Mouse (Mus musculus): ENCODE results near the gene Gpatch8. TPM values are rescaled to one million over a fixed set of nuclear protein-coding genes. Genes with fewer than 3 reads are reported as not detected.
A peak's percentile ranks its signal among the peaks of the same experiment; 100 is the strongest.

Gene Gpatch8
- total RNA-seq, 2 experiments from 2014 or later: 24.7 to 25.7 TPM

- no peak for DNase-seq
- intact Hi-C loops (cut with DNase I): no loop called here
Measured at GRCm38 (mm10) chr11:102464901-102465300, 91.3 kb downstream of the Gpatch8 start.

GRCm38 (mm10) chr11:102461764-102462163, 94.4 kb downstream of the Gpatch8 start:
- no peak for DNase-seq
- intact Hi-C loops (cut with DNase I): no loop called here

GRCm38 (mm10) chr11:102460541-102460940, 95.7 kb downstream of the Gpatch8 start:
- intact Hi-C loops (cut with DNase I): no loop called here
- no peak for DNase-seq

GRCm38 (mm10) chr11:102455740-102456396, 100.3 kb downstream of the Gpatch8 start:
- DNase-seq: peak; percentile 74 to 77
- intact Hi-C loops (cut with DNase I): no loop called here

- DNase-seq: no peak
- intact Hi-C loops (cut with DNase I): no loop called here
Measured at GRCm38 (mm10) chr11:102453131-102453530, 103.1 kb downstream of the Gpatch8 start.

- intact Hi-C loops (cut with DNase I): no loop called here
Measured at GRCm38 (mm10) chr11:102449043-102450008, 106.9 kb downstream of the Gpatch8 start.

GRCm38 (mm10) chr11:102448327-102448726, 107.9 kb downstream of the Gpatch8 start:
- intact Hi-C loops (cut with DNase I): no loop called here
- DNase-seq: no peak

More at GRCm38 (mm10) chr11:102449043-102450008, 106.9 kb downstream of the Gpatch8 start:
- DNase-seq: no peak

GRCm38 (mm10) chr11:102447497-102447896, 108.7 kb downstream of the Gpatch8 start, which contains the start of gene Fam171a2:
TSS of gene Fam171a2 (minus strand) at chr11:102447682.
- intact Hi-C loops (cut with DNase I): no loop called here
- peak; percentile 90 to 92 for DNase-seq

- DNase-seq: peak; percentile 33 to 50
Measured at GRCm38 (mm10) chr11:102446581-102447461, 109.4 kb downstream of the Gpatch8 start.

GRCm38 (mm10) chr11:102445891-102446361, 110.3 kb downstream of the Gpatch8 start:
- intact Hi-C loops (cut with DNase I): no loop called here
- DNase-seq: peak; percentile 56 to 58

More at GRCm38 (mm10) chr11:102446581-102447461, 109.4 kb downstream of the Gpatch8 start:
- intact Hi-C loops (cut with DNase I): no loop called here

- intact Hi-C loops (cut with DNase I): no loop called here
Measured at GRCm38 (mm10) chr11:102445264-102445890, 110.8 kb downstream of the Gpatch8 start.

GRCm38 (mm10) chr11:102444781-102445180, 111.4 kb downstream of the Gpatch8 start:
- intact Hi-C loops (cut with DNase I): no loop called here
- no peak for DNase-seq

More at GRCm38 (mm10) chr11:102445264-102445890, 110.8 kb downstream of the Gpatch8 start:
- peak; percentile 60 to 65 for DNase-seq

- intact Hi-C loops (cut with DNase I): no loop called here
- DNase-seq: no peak
Measured at GRCm38 (mm10) chr11:102444321-102444720, 111.9 kb downstream of the Gpatch8 start.

- intact Hi-C loops (cut with DNase I): no loop called here
- DNase-seq: no peak
Measured at GRCm38 (mm10) chr11:102443740-102444139, 112.5 kb downstream of the Gpatch8 start.

- no peak for DNase-seq
- intact Hi-C loops (cut with DNase I): no loop called here
Measured at GRCm38 (mm10) chr11:102442089-102442488, 114.1 kb downstream of the Gpatch8 start.

GRCm38 (mm10) chr11:102441434-102441833, 114.8 kb downstream of the Gpatch8 start:
- no peak for DNase-seq
- intact Hi-C loops (cut with DNase I): no loop called here

- no peak for DNase-seq
- intact Hi-C loops (cut with DNase I): no loop called here
Measured at GRCm38 (mm10) chr11:102440255-102440654, 115.9 kb downstream of the Gpatch8 start.

- intact Hi-C loops (cut with DNase I): no loop called here
Measured at GRCm38 (mm10) chr11:102439093-102440082, 116.8 kb downstream of the Gpatch8 start.

More at GRCm38 (mm10) chr11:102439093-102440082, 116.8 kb downstream of the Gpatch8 start:
- DNase-seq: no peak

Data from heart, postnatal 14 days (tissue).